Mouse (Mus musculus): ENCODE measurements around the gene Ppp1r37.
"Not testable (repeated sequence)": the region's sequence is repeated elsewhere in the genome, so short reads cannot be mapped to it uniquely, and the experiment has no call there.

The Ppp1r37 gene
- long read RNA-seq, experiment 1, partial matches to known transcripts = 1 of 4 reads
- long read RNA-seq, experiment 1, other reads (novel, unspliced or antisense) = 1 of 4 reads
- long read RNA-seq, experiment 2, partial matches to known transcripts = 1 of 5 reads
- long read RNA-seq, experiment 2, other reads (novel, unspliced or antisense) = 1 of 5 reads

- intact Hi-C loops (cut with DNase I) = no loop called here
Observed at GRCm38 (mm10) chr7:19562643-19563410, at the start of gene Ppp1r37. Gene Ppp1r37 (minus strand): TSS chr7:19563076.

- intact Hi-C loops (cut with DNase I) = no loop called here
Observed at GRCm38 (mm10) chr7:19610969-19611368, 48.1 kb upstream of the Ppp1r37 start.

- intact Hi-C loops (cut with DNase I) = no loop called here
Observed at GRCm38 (mm10) chr7:19609641-19610332, 46.9 kb upstream of the Ppp1r37 start.

- intact Hi-C loops (cut with DNase I) = no loop called here
Observed at GRCm38 (mm10) chr7:19607291-19607690, 44.4 kb upstream of the Ppp1r37 start.

GRCm38 (mm10) chr7:19604606-19605214 lies 41.8 kb upstream of the Ppp1r37 start:
- intact Hi-C loops (cut with DNase I) = not testable (repeated sequence)

- intact Hi-C loops (cut with DNase I) = no loop called here
Observed at GRCm38 (mm10) chr7:19603849-19604605, 41.2 kb upstream of the Ppp1r37 start, which contains the start of gene Clasrp. Gene Clasrp (minus strand): TSS chr7:19604486.

GRCm38 (mm10) chr7:19603055-19603454 lies 40.2 kb upstream of the Ppp1r37 start:
- intact Hi-C loops (cut with DNase I) = no loop called here

- intact Hi-C loops (cut with DNase I) = no loop called here
Observed at GRCm38 (mm10) chr7:19600562-19600961, 37.7 kb upstream of the Ppp1r37 start.

GRCm38 (mm10) chr7:19593061-19593730 lies 30.3 kb upstream of the Ppp1r37 start:
- intact Hi-C loops (cut with DNase I) = no loop called here

- intact Hi-C loops (cut with DNase I) = no loop called here
Observed at GRCm38 (mm10) chr7:19589917-19590316, 27.0 kb upstream of the Ppp1r37 start.

- intact Hi-C loops (cut with DNase I) = no loop called here
Observed at GRCm38 (mm10) chr7:19589207-19589606, 26.3 kb upstream of the Ppp1r37 start.

- intact Hi-C loops (cut with DNase I) = no loop called here
Observed at GRCm38 (mm10) chr7:19586269-19586668, 23.4 kb upstream of the Ppp1r37 start.

GRCm38 (mm10) chr7:19580634-19581033 lies 17.8 kb upstream of the Ppp1r37 start:
- intact Hi-C loops (cut with DNase I) = no loop called here

- intact Hi-C loops (cut with DNase I) = loop anchor here (5.0 kb wide), 1 partner anchor 43 kb away; no protein-coding TSS in a partner anchor
Observed at GRCm38 (mm10) chr7:19579751-19580150, 16.9 kb upstream of the Ppp1r37 start.

GRCm38 (mm10) chr7:19578436-19578835 lies 15.6 kb upstream of the Ppp1r37 start:
- intact Hi-C loops (cut with DNase I) = loop anchor here (5.0 kb wide), 1 partner anchor 44 kb away; no protein-coding TSS in a partner anchor

GRCm38 (mm10) chr7:19577877-19578414 lies 15.1 kb upstream of the Ppp1r37 start:
- intact Hi-C loops (cut with DNase I) = loop anchor here (5.0 kb wide), 1 partner anchor 44 kb away; no protein-coding TSS in a partner anchor

- intact Hi-C loops (cut with DNase I) = loop anchor here (5.0 kb wide), 1 partner anchor 45 kb away; no protein-coding TSS in a partner anchor
Observed at GRCm38 (mm10) chr7:19577141-19577852, 14.4 kb upstream of the Ppp1r37 start, which contains the start of the genes Zfp296 and Gemin7. Gene Zfp296 (plus strand): TSS chr7:19577287. Gene Gemin7 (minus strand): TSS chr7:19577595.

- intact Hi-C loops (cut with DNase I) = loop anchor here (5.0 kb wide), 1 partner anchor 47 kb away; no protein-coding TSS in a partner anchor
Observed at GRCm38 (mm10) chr7:19575559-19575958, 12.7 kb upstream of the Ppp1r37 start.

GRCm38 (mm10) chr7:19573776-19574140 lies 10.9 kb upstream of the Ppp1r37 start:
- intact Hi-C loops (cut with DNase I) = loop anchor here (5.0 kb wide), 2 partner anchors 66 to 116 kb away; partner anchors contain the start of genes Bloc1s3, Mark4 and Trappc6a

Data from adrenal gland (tissue).